Mouse (Mus musculus): ENCODE data around the gene Cdh26. TPM values are rescaled to one million over a fixed set of nuclear protein-coding genes. Genes with fewer than 3 reads are reported as not detected.

Gene Cdh26
- polyA plus RNA-seq, 1 experiment: 0.08 TPM

DNA sequence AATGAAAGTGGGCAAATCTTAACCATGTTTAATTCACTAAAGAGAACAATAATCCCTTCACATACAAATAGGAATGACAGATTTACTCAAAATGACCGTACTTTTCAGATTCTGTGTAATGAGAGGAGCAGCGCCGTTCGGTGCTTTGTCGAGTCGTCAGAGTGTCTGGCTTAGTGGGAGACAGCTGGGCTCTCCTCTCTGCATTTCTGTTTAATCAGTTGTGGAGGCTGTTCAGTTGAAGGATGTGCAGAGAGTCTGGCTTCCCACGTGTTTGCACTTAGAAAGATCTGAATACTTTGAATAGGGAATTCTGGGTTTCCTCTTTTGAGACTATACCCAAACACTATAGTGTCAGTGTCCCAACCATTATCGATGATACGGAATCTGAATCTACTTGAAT is 7.0 kb downstream of the Cdh26 start:
- H3K36me3 ChIP-seq (ENCODE audit: control insufficient read depth, insufficient read depth, low read length): no peaks in the 10 kb centered on the region

DNA sequence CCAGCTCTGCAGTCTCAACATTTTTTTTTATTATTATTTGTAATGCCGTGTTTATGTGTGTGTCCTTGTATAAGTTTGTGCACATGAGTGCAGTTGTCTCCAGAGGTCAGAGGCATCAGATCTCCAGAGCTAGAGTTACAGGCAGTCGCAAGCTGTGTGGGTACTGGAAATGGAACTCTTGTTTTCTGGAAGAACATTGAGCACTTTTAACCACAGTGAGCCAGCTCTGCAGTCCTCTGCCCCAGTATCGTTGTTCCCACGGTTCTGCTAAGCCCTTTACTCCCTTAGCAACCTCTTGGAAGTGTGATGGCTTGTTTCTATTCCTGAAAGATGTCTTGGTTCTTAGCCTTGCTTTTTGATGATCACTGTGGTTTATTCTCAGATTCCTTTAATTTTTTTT is 19.1 kb downstream of the Cdh26 start:
- Histone ChIP-seq H3K36me3 (ENCODE audit: control insufficient read depth, insufficient read depth, low read length) (no peaks in the 10 kb centered on the region), H3K4me1 (ENCODE audit: control insufficient read depth, insufficient read depth, low read length) (no peaks in the 10 kb centered on the region), H3K4me3 (ENCODE audit: insufficient read depth, low read depth, low read length) (no peak overlapping the region), H3K27ac (ENCODE audit: insufficient read depth, low read depth, low read length) (no peak overlapping the region), H3K27me3 (replicated peaks; ENCODE audit: control insufficient read depth, insufficient read depth, low read length) (no peaks in the 10 kb centered on the region)
- WGBS: 54% methylated on average over 4 of the region's 4 CpGs
- no peak for DNase-seq
- TF ChIP-seq CTCF (conservative IDR thresholded peaks at IDR 0.05; ENCODE audit: insufficient read depth, insufficient read length, low read depth, low read length): no peak
- no peak for TF ChIP-seq POLR2A (IDR thresholded peaks at IDR 0.05; ENCODE audit: low read depth, low read length)

More for the DNA sequence above, 7.0 kb downstream of the Cdh26 start:
- DNase-seq: no peak
- TF ChIP-seq POLR2A (IDR thresholded peaks at IDR 0.05; ENCODE audit: low read depth, low read length) (no peak), CTCF (conservative IDR thresholded peaks at IDR 0.05; ENCODE audit: insufficient read depth, insufficient read length, low read depth, low read length) (no peak)
- Histone ChIP-seq H3K4me1 (ENCODE audit: control insufficient read depth, insufficient read depth, low read length) (no peaks in the 10 kb centered on the region), H3K27me3 (replicated peaks; ENCODE audit: control insufficient read depth, insufficient read depth, low read length) (no peaks in the 10 kb centered on the region), H3K27ac (ENCODE audit: insufficient read depth, low read depth, low read length) (no peak overlapping the region), H3K4me3 (ENCODE audit: insufficient read depth, low read depth, low read length) (no peak overlapping the region)
- WGBS: 74% methylated on average over 9 of the region's 9 CpGs

DNA sequence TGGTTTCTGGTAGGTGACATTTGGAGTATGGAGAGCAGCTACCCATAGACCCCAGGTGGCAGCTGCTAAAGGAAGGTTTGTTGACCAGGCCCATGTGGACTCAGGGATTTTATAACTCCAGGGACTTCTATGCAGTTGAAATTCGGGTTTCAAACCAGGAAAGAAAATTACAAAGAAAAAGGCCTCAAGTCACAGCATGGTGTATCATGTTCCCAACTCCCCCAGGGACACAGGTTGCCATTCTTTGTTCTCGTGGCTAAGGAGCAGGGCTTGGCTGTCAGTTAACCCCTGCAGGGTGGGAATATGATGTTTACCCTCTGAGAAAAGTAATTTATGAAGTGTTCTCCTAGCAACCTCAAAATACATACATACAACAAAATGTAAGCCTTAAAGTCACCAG is 19.9 kb downstream of the Cdh26 start:
- Histone ChIP-seq H3K36me3 (ENCODE audit: control insufficient read depth, insufficient read depth, low read length) (no peaks in the 10 kb centered on the region), H3K4me3 (ENCODE audit: insufficient read depth, low read depth, low read length) (no peak overlapping the region), H3K4me1 (ENCODE audit: control insufficient read depth, insufficient read depth, low read length) (no peaks in the 10 kb centered on the region), H3K27me3 (replicated peaks; ENCODE audit: control insufficient read depth, insufficient read depth, low read length) (no peaks in the 10 kb centered on the region), H3K27ac (ENCODE audit: insufficient read depth, low read depth, low read length) (no peak overlapping the region)
- TF ChIP-seq POLR2A (IDR thresholded peaks at IDR 0.05; ENCODE audit: low read depth, low read length) (no peak), CTCF (conservative IDR thresholded peaks at IDR 0.05; ENCODE audit: insufficient read depth, insufficient read length, low read depth, low read length) (no peak)
- 31% methylated on average over 2 of the region's 2 CpGs for WGBS
- DNase-seq: no peak

GRCm38 (mm10) chr2:178450961-178451360 is 20.6 kb downstream of the Cdh26 start:
- H3K4me3 ChIP-seq (ENCODE audit: insufficient read depth, low read depth, low read length): no peak overlapping the region
- no peak for DNase-seq
- H3K36me3 ChIP-seq (ENCODE audit: control insufficient read depth, insufficient read depth, low read length): no peaks in the 10 kb centered on the region
- H3K27me3 ChIP-seq (replicated peaks; ENCODE audit: control insufficient read depth, insufficient read depth, low read length): no peaks in the 10 kb centered on the region
- no peak overlapping the region for H3K27ac ChIP-seq (ENCODE audit: insufficient read depth, low read depth, low read length)
- no peaks in the 10 kb centered on the region for H3K4me1 ChIP-seq (ENCODE audit: control insufficient read depth, insufficient read depth, low read length)
- TF ChIP-seq CTCF (conservative IDR thresholded peaks at IDR 0.05; ENCODE audit: insufficient read depth, insufficient read length, low read depth, low read length): no peak
- no peak for TF ChIP-seq POLR2A (IDR thresholded peaks at IDR 0.05; ENCODE audit: low read depth, low read length)
- WGBS: 80% methylated on average over 10 of the region's 10 CpGs

DNA sequence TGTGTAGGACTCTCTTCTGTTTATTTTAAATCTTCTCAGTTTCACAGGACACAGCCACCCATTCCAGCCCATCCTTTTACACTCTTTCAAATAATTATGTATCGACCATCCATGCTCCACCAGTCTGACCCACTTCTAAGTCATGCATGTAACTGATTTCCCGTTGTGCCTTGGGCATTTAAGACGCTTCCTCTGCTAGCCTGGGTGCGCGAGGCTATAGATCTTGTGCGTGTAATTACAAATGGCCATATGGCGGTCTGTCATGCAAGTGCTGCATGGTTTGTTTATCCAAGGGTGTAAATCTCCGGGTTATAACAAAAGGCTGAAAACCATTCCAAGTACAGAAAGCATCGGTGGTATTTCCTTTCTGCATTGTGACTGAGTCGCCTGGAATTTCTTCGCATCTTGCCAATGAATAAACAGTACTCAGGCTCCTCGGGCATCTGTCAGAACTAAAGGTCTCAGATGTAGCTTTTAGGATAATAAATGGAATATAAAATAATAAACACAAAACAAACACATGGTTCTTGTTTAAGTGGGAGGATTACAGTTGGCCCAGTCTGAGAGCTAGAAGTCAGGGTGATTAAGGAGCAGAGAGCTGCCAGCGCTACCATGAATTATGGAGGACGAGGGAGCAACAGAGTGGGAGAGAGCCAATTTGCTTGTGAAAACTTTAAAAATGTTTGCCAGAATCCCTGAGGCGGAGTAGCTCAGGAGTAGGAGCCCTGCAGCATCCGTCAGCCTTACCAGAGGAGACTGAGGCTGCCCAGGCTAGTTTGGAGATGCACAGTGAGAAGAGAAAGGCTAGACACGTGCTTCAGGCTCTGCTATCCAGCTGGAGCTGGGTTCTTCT is 24.6 kb downstream of the Cdh26 start:
- no peaks in the 10 kb centered on the region for H3K27me3 ChIP-seq (replicated peaks; ENCODE audit: control insufficient read depth, insufficient read depth, low read length)
- H3K4me1 ChIP-seq (ENCODE audit: control insufficient read depth, insufficient read depth, low read length): no peaks in the 10 kb centered on the region
- no peaks in the 10 kb centered on the region for H3K36me3 ChIP-seq (ENCODE audit: control insufficient read depth, insufficient read depth, low read length)
- H3K27ac ChIP-seq (ENCODE audit: insufficient read depth, low read depth, low read length): peak overlapping the region; percentile 24
- 6% methylated on average over 17 of the region's 17 CpGs for WGBS
- TF ChIP-seq POLR2A (IDR thresholded peaks at IDR 0.05; ENCODE audit: low read depth, low read length) (no peak), CTCF (conservative IDR thresholded peaks at IDR 0.05; ENCODE audit: insufficient read depth, insufficient read length, low read depth, low read length) (no peak)
- DNase-seq: peak; percentile 51
- H3K4me3 ChIP-seq (ENCODE audit: insufficient read depth, low read depth, low read length): no peak overlapping the region

DNA sequence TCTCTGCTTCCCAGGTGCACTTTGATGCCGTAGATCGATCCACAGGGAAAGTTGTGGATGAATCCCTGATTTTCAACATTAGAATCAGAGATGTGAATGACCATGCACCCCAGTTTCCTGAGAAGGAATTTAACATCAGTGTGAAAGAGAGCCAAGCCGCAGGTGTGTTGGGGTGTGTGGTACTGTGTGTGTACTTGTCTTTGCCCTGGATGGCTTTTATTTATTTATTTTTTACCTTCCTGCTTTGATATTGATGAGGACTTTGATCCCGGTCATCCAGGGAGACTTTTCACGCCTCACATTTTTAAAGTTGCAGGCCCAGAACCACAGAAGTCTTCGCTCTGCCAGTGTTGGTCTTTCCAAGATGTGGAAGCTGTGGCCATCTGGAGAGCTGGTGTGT is 27.1 kb downstream of the Cdh26 start:
- H3K27me3 ChIP-seq (replicated peaks; ENCODE audit: control insufficient read depth, insufficient read depth, low read length): no peaks in the 10 kb centered on the region
- no peak overlapping the region for H3K4me3 ChIP-seq (ENCODE audit: insufficient read depth, low read depth, low read length)
- no peak for DNase-seq
- no peak for TF ChIP-seq POLR2A (IDR thresholded peaks at IDR 0.05; ENCODE audit: low read depth, low read length)
- no peak for TF ChIP-seq CTCF (conservative IDR thresholded peaks at IDR 0.05; ENCODE audit: insufficient read depth, insufficient read length, low read depth, low read length)
- no peaks in the 10 kb centered on the region for H3K36me3 ChIP-seq (ENCODE audit: control insufficient read depth, insufficient read depth, low read length)
- no peaks in the 10 kb centered on the region for H3K4me1 ChIP-seq (ENCODE audit: control insufficient read depth, insufficient read depth, low read length)
- no peak overlapping the region for H3K27ac ChIP-seq (ENCODE audit: insufficient read depth, low read depth, low read length)
- 92% methylated on average over 6 of the region's 6 CpGs for WGBS

DNA sequence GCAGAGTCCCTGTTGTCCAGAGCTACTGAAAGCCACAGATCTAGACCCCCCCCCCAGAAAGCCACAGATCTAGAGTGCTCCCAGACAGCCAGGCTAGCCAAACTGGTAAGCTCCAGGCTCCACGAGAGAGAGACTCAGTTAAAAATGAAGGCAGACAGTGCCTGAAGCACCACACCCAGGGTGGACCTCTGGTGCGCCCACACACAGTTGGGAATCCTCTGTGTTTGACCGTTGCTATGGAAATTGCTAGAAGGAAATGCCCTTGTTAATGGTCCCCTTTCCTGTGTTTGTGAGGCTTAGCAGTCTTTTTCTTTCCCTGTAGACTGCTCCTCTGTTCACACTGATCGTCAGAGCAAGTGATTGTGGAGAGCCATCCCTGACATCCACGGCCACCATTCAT is 30.0 kb downstream of the Cdh26 start:
- no peak overlapping the region for H3K4me3 ChIP-seq (ENCODE audit: insufficient read depth, low read depth, low read length)
- H3K27ac ChIP-seq (ENCODE audit: insufficient read depth, low read depth, low read length): no peak overlapping the region
- no peak for DNase-seq
- H3K4me1 ChIP-seq (ENCODE audit: control insufficient read depth, insufficient read depth, low read length): no peaks in the 10 kb centered on the region
- WGBS: 51% methylated on average over 5 of the region's 5 CpGs
- TF ChIP-seq CTCF (conservative IDR thresholded peaks at IDR 0.05; ENCODE audit: insufficient read depth, insufficient read length, low read depth, low read length) (no peak), POLR2A (IDR thresholded peaks at IDR 0.05; ENCODE audit: low read depth, low read length) (no peak)
- H3K27me3 ChIP-seq (replicated peaks; ENCODE audit: control insufficient read depth, insufficient read depth, low read length): no peaks in the 10 kb centered on the region
- H3K36me3 ChIP-seq (ENCODE audit: control insufficient read depth, insufficient read depth, low read length): no peaks in the 10 kb centered on the region

All from kidney, adult 2 months (tissue).